Mouse (Mus musculus) cerebellum, postnatal 4 days (tissue): ENCODE results near the gene Duox1.

ENCODE experiments used
- DNase-seq, 2 experiments: peaks; one replicate each; pipeline ENCODE4 v3.0.0; 2022; ENCODE audit warnings: low spot score in 2 of 2, mixed read lengths in 1 of 2

Duox1 gene

DNA sequence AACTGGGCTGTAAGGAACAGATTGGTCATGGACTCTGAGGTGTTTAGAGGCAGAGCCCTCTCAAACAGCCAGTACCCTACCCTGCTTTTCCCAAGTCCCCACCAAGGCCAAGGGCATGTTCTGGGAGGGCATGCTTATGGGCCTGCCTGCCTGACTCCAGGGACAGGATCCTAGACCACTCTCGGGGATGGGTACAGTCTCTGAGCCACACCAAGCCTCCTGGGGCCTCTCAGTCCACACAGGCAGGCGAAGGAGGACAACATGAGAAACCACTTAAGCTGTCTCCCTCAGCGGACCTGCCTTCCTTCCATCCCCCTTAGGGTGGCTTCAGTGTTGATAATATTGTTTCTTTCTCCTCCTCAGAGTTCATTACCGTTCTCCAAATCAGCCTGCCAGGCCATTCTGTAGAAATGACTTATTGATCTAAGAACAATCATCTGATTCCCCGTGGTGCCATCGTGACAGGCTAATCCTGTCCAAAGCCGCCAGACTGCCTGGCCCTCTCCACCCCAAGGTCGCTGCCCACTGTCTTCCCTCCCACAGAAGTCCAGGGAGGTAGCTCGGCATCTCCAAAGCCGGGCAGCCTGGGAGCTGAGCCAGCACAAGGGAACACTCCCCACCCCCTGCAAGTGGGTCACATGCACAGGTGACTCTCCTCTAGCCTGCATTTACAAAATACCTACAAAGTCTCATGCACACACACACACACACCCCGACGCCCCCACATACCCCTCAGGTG lies 38.9 kb downstream of the Duox1 start:
- no peak for DNase-seq

DNA sequence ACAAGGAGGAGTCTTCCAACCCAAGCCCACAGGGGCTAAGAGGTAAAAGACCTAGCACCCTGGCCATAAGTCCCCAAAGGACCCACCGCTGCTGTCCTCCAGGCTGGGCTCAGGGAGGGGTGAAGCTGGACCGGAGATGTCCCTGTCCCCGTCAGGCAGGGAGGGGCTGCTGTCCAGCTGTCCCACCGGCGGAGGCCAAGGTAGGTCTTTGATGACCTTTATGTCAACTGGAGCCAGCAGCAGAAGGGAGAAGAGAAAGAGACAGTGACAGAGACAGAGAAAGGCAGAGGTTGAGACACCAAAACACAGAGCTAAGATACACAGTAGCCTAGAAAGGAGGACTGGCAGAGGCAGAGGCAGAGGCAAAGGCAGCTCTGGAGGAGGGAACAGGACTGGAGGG lies 39.9 kb downstream of the Duox1 start:
- no peak for DNase-seq

DNA sequence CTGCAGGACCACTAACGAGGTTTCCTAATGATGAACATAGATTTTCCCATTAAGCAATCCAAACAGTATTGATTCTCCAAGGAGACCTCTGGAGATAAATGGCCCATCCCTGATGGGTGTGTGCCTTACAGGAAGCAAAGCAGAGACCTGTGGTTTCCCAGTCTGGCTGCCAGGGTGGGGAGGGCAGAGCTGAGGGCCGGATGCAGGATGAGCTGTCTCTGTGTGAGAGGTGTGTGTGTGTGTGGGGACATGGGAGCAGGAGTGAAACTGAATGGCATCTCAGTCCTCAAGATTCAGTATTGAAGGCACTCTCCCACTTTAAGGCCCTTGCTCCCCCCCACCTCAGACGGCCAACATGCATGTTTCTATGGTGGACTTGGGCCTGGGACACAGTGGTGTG lies 40.7 kb downstream of the Duox1 start:
- no peak for DNase-seq

- no peak for DNase-seq
Observed at GRCm38 (mm10) chr2:122360310-122360709, 44.8 kb downstream of the Duox1 start.

GRCm38 (mm10) chr2:122361181-122361580 lies 45.7 kb downstream of the Duox1 start:
- DNase-seq: no peak

GRCm38 (mm10) chr2:122361868-122362621 lies 46.6 kb downstream of the Duox1 start:
- DNase-seq: no peak

DNA sequence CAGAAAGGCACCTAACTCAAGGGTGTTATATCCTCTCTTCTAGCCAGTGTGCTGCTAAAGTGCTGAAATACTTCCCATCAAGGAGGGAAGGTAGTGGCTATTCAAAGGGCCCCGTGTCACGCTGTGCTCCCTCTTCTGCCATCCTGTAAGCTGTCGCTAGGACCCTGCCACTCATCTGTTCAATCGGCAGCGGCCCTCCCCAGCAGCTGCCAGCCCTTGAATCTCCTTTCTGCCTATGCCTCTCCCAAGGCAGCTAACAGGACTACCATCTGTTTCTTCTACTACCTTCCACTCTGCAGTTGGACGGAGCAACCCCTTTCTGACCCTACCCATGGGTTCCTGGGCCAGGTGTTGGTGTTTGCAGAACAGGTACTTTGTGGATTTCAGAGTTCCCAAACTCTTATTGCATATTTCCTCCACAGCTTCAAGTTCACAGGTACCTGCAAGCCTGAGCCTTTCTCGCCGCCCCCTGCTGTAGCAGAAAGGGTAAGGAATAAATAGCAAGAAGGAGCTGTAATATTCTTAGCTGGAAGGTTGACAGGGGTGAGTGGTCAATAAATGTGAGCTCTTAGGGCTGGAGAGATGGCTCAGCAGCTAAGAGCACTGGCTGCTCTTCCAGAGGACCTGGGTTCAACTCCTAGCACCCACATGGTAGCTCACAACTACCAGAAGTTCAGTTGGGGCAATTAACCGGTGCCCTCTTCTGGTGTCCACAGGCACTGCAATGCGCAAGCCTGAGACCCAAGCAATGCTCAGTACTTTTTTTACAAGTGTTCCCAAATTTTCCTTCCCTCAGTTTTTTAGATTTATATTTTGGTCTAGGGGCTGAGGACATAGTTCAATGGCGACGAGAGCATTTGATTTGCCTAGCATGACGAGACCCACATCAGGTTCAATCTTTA lies 47.4 kb downstream of the Duox1 start:
- no peak for DNase-seq

GRCm38 (mm10) chr2:122364352-122364944 lies 49.0 kb downstream of the Duox1 start:
- DNase-seq: no peak

GRCm38 (mm10) chr2:122365244-122365866 lies 49.9 kb downstream of the Duox1 start:
- no peak for DNase-seq

DNA sequence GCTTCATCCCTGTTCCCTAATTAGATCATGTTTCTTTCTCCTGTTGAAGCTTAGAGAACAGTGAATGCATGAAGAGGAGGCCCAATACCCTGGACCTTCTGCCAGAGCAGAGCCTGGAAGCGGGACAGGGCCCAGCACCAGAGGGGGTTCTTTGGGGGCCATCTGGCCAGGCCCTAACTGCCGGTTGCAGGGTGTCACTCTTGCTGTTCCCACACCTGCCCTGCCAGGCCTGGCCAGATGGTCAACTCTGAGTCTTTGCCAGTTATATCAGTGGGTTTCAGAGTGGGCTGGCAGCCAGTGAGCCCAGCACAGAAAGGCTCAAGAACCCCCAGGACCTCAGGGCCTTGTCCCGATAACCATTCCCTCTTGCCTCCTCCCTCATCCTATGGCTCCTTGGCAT lies 50.6 kb downstream of the Duox1 start:
- peak in 1 of 2 experiments; percentile 76 for DNase-seq

- peak in 1 of 2 experiments; percentile 64 for DNase-seq
Observed at GRCm38 (mm10) chr2:122366706-122367105, 51.2 kb downstream of the Duox1 start.

GRCm38 (mm10) chr2:122367181-122367580 lies 51.7 kb downstream of the Duox1 start:
- DNase-seq: no peak

DNA sequence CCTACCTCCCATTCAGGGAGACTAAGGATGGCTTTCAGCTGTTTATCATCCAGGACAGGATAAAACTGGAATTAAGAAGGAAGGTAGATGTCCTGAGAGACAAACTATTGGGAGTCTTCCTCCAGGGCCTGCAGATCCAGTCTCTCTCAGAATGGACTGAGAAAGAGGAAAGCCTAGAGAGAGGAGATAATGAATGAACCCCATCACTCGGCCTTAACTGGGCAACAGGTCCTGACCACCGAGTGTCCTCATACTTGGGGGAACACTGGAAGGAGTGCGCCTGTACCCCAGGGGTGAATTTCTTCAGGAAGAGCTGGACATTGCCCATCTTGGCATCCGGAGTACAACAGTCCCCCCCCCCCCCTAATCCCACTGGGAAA lies 52.2 kb downstream of the Duox1 start:
- no peak for DNase-seq

GRCm38 (mm10) chr2:122368081-122368971 lies 52.9 kb downstream of the Duox1 start:
- DNase-seq: no peak

DNA sequence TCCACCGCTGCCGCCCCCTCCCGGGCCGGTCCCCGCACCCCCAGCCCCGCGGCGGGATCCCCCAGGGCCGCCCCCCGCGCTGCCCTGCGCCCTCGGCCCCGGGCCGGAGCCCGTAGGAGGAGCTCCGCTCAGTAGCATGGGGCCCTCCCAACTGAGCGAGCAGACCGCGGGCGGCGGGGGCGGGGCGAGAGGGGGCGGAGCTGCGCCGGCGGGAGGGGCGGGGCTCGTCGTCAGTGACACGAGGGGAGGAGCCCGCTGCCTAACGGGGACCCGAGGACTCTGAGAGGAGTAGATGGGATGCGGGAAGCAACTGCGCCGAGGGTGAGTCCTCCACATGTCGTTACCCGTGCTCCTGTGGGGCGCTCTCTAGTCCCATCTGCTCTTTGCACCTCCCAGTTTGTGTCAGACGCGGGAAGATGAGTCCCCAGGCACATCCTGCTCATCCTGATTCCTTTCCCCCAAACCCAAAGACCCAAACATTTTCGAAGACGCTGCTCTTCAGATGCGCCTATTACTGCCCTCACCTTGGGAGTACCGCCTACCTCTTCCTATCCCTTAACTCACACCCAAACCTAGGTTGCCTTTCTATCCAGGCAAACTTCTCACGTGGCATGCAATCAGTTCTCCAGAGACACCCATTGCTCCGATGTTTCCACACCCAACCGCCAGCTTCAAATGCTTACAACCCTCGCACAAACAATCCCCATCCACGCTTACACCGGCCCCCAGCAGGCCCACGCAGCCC lies 53.7 kb downstream of the Duox1 start, which contains the start of gene Shf:
Gene Shf, minus strand, starts transcription at position 168 of the 745 bp plus-strand sequence.
- peak; percentile 84 to 94 for DNase-seq

- DNase-seq: no peak
Observed at GRCm38 (mm10) chr2:122370101-122370750, 54.8 kb downstream of the Duox1 start.

- DNase-seq: no peak
Observed at GRCm38 (mm10) chr2:122372067-122372466, 56.6 kb downstream of the Duox1 start.

DNA sequence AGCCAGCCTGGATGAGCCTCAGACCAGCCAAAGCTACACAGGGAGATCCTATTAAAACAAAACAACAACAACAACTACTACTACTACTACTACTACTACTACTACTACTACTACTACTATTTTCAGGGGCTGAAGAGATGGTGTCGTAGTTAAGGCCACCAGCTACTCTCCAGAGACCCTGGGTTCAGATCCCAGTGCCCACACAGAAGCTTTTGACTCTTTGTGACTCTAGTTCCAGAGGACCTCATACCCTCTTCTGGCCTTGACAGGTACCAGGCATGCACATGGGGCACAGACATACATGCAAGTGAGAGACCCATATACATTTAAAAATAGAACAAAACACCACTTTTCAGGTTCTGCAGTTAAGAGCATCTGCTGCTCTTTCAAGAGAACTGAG lies 57.1 kb downstream of the Duox1 start:
- DNase-seq: no peak

DNA sequence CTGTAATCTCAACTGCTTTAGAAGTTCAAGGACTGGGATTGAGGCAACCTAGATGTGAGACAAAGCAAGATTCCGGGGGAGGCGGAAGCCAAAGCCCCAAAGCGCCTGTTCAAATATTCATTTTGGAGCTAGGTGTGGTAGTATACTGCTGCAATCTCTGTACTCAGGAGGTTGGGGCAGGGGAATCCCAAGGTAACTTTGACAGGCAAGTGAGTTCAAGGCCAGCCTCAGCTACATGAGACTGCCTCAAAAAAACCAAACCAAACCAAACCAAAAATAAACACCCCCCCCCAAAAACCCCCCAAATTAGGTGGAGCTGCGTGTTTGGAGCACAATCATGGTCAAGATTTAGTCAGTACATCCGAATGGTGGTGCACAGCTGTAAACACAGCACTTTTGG lies 58.5 kb downstream of the Duox1 start:
- DNase-seq: no peak
